Mouse (Mus musculus) layer of hippocampus, postnatal 10 days (tissue): Measurements from ENCODE around the gene Rxrb. TPM values are rescaled to one million over a fixed set of nuclear protein-coding genes. Genes with fewer than 3 reads are reported as not detected.
"Not testable (repeated sequence)": the region's sequence is repeated elsewhere in the genome, so short reads cannot be mapped to it uniquely, and the experiment has no call there.

Experiments
- DNase-seq, 2 experiments: peaks; one replicate each; pipeline ENCODE4 v3.0.0; 2021; ENCODE audit warnings: low spot score in 2 of 2
- long read RNA-seq: library from polyadenylated mRNA; stranded (forward); transcript quantifications from one replicate; pipeline ENCODE4 v2.0.0, GENCODE M21; 2023
- total RNA-seq, 2 experiments: library from RNA; stranded (reverse); gene quantifications; 2 replicates each; pipeline ENCODE4 v1.2.3; 2021

Gene Rxrb
- total RNA-seq, result 10 to 100 TPM; 70.1 to 70.2 TPM
- long read RNA-seq, transcript Rxrb-203 (10 exons, 2,502 nt), result minor isoform, 5 of 101 reads
- long read RNA-seq, transcript Rxrb-201 (10 exons, 2,627 nt), result minor isoform, 23 of 101 reads
- long read RNA-seq, transcript Rxrb-207 (10 exons, 2,577 nt), result major isoform, 29 of 101 reads
- long read RNA-seq, transcript Rxrb-204 (1 exons, 939 nt), result minor isoform, 10 of 101 reads
- long read RNA-seq, partial matches to known transcripts, result 7 of 101 reads
- long read RNA-seq, other reads (novel, unspliced or antisense), result 25 of 101 reads

GRCm38 (mm10) chr17:34031465-34032173, at the start of gene Rxrb, which contains the start of gene Slc39a7:
Gene Rxrb, plus strand, starts transcription at chr17:34031812.
Gene Slc39a7, minus strand, starts transcription at chr17:34031682.
- peak; percentile 100 for DNase-seq

- peak; percentile 66 to 69 for DNase-seq
Observed at GRCm38 (mm10) chr17:33982136-33982535, 49.5 kb upstream of the Rxrb start.

GRCm38 (mm10) chr17:33991788-33992664, 39.6 kb upstream of the Rxrb start:
- DNase-seq, result peak; percentile 65 to 68

- DNase-seq, result no peak
Observed at GRCm38 (mm10) chr17:33994959-33995358, 36.7 kb upstream of the Rxrb start.

- DNase-seq, result no peak
Observed at GRCm38 (mm10) chr17:33995651-33996050, 36.0 kb upstream of the Rxrb start.

- not testable (repeated sequence) for DNase-seq
Observed at GRCm38 (mm10) chr17:33997025-33997424, 34.6 kb upstream of the Rxrb start.

GRCm38 (mm10) chr17:33998697-33999096, 32.9 kb upstream of the Rxrb start:
- DNase-seq, result not testable (repeated sequence)

GRCm38 (mm10) chr17:33999341-34000149, 32.1 kb upstream of the Rxrb start:
- no peak for DNase-seq

GRCm38 (mm10) chr17:34000150-34000537, 31.5 kb upstream of the Rxrb start, which contains the start of gene H2-K1:
Gene H2-K1, minus strand, starts transcription at chr17:34000347.
- peak; percentile 71 to 73 for DNase-seq

GRCm38 (mm10) chr17:34000796-34001195, 30.8 kb upstream of the Rxrb start:
- not testable (repeated sequence) for DNase-seq

- DNase-seq, result peak; percentile 41 to 48
Observed at GRCm38 (mm10) chr17:34003426-34003825, 28.2 kb upstream of the Rxrb start.

GRCm38 (mm10) chr17:34006570-34006969, 25.0 kb upstream of the Rxrb start:
- no peak for DNase-seq

GRCm38 (mm10) chr17:34010156-34010555, 21.5 kb upstream of the Rxrb start:
- DNase-seq, result no peak

- DNase-seq, result no peak
Observed at GRCm38 (mm10) chr17:34013436-34013835, 18.2 kb upstream of the Rxrb start.

GRCm38 (mm10) chr17:34021539-34022413, 9.8 kb upstream of the Rxrb start:
- DNase-seq, result no peak

- DNase-seq, result no peak
Observed at GRCm38 (mm10) chr17:34022414-34022783, 9.2 kb upstream of the Rxrb start.

GRCm38 (mm10) chr17:34022987-34023386, 8.6 kb upstream of the Rxrb start:
- no peak for DNase-seq

GRCm38 (mm10) chr17:34023678-34024077, 7.9 kb upstream of the Rxrb start:
- DNase-seq, result no peak

GRCm38 (mm10) chr17:34024317-34024821, 7.2 kb upstream of the Rxrb start, which contains the start of gene Ring1:
Gene Ring1, minus strand, starts transcription at chr17:34024680.
- DNase-seq, result peak; percentile 92 to 94
